Mouse (Mus musculus): ENCODE data around the gene Msln.

- TF ChIP-seq CTCF (IDR thresholded peaks at IDR 0.05; ENCODE audit: low read depth, low read length) (no peak), POLR2A (IDR thresholded peaks at IDR 0.05; ENCODE audit: extremely low read depth, insufficient read depth, low read length) (no peak)
Observed at GRCm38 (mm10) chr17:25795609-25796092, 41.5 kb upstream of the Msln start, which contains the start of gene AC134908.4.

All from liver, adult 2 months (tissue).